Mouse (Mus musculus) sigmoid colon, adult 10 weeks (tissue): ENCODE measurements around the gene Hhex. TPM values are rescaled to one million over a fixed set of nuclear protein-coding genes. Genes with fewer than 3 reads are reported as not detected.

Source experiments
- polyA plus RNA-seq: library from polyadenylated mRNA; stranded (reverse); fragments of 350-450 nt; fragmentation: Illumina TruSeq; extraction: RNeasy Lipid Tissue Mini Kit (QIAGEN cat#74804); gene quantifications from one replicate; pipeline ENCODE4 v1.2.3, GENCODE M21; 2014; ENCODE audit warnings: low read depth, low replicate concordance

The Hhex gene
- polyA plus RNA-seq: 14.6 TPM

GRCm38 (mm10) chr19:37434263-37434951, at the start of gene Hhex:
Gene Hhex, plus strand, starts transcription at chr19:37434810.

Other genes with a start within 250 kb of the Hhex start
- gene March5, start 227.3 kb upstream of the Hhex start, polyA plus RNA-seq: 126 TPM
- 9.4 TPM for gene Cpeb3, start 226.2 kb upstream of the Hhex start, polyA plus RNA-seq
- 44.5 TPM for gene Ide, start 97.0 kb upstream of the Hhex start, polyA plus RNA-seq
- 28.3 TPM for gene Kif11, start 58.4 kb upstream of the Hhex start, polyA plus RNA-seq
- gene Exoc6, start 115.6 kb downstream of the Hhex start, polyA plus RNA-seq: 51.1 TPM